Mouse (Mus musculus) T-cell, adult 2 months (primary cell): ENCODE results near the gene Nppa.

ENCODE experiments used
- DNase-seq: peaks from one replicate; pipeline ENCODE4 v3.0.0; 2022; ENCODE audit warnings: low spot score

Nppa gene

DNA sequence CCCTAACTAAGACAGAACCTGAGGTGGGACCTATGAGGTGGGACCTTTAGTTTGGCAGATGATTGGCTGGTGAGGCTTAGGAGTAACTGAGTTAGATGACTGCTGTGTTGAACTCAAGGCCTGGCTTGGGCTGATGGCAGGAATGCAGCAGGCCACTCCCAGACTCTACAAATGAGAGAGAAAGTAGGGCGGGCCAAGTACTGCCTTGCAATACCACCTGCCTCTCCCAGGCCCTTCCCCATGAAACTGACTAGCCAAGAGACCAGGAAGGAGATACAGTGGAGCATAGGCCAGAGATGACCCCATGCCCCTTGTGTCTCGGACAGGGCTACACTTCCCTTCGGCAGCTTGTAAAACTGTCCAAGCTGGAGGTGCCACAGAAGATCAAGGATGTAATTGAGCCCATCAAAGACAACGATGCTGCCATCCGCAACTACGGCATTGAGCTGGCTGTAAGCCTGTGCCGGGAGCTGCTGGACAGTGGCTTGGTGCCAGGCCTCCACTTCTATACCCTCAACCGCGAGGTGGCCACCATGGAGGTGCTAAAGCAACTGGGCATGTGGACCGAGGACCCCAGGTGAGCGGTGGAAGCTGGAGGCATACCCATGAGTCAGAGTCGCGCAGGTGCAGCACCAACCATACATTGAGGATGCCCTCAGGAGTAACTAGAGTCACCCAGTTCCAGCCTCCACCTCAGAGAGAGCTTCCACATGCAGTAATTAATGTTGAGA, 50.7 kb downstream of the Nppa start:
- no peak for DNase-seq
